Mouse (Mus musculus): ENCODE results near the gene Sec22c. TPM values are rescaled to one million over a fixed set of nuclear protein-coding genes. Genes with fewer than 3 reads are reported as not detected.

The Sec22c gene
- polyA plus RNA-seq, 1 experiment from 2014 or later: 25.9 TPM

DNA sequence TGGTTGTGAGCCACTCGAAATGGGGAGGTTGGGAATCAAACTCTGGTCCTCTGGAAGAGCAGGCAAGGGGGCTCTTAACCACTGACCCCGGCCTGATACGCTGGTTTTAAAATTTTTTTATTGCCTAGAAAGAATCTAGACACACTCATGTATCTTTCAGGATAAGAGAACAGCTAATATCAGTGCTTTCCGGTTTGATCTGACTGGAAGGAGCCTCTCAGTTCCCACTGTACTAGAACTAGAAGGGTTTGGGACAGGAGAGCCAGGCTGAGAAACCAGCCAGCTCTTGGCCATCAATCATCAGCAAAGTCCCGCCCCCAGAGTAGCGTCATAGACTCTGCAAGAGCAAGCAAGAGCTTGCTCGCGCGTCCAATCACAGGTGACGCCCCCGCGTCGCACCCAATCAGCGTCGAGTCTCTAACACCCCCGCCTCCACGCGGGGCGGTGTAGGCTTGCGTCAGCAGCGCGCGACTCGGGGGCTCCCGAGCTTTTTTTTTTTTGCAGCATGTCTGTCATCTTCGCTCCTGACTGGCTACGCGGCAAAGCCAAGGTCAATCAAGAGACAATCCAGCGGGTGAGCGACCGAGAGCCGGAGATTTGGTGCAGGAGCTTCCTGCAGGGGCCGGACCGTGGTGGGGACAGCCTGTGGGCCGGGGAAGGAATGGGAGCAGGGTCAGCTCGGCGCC lies 4.8 kb upstream of the Sec22c start, which contains the start of gene Ss18l2:
Gene Ss18l2 (plus strand): TSS at position 432 of the 686 bp plus-strand sequence.
- H3K9me3 ChIP-seq (replicated peaks): no peaks in the 10 kb centered on the region
- peak within 1 kb of the TSS; percentile 80 for H3K9ac ChIP-seq
- peak within 1 kb of the TSS; percentile 94 for H3K27ac ChIP-seq
- ATAC-seq (ENCODE audit: low FRiP score): peak; percentile 99
- H3K4me1 ChIP-seq: peaks cover 32% of the 10 kb centered on the region
- peaks cover 12% of the 10 kb centered on the region for H3K36me3 ChIP-seq
- H3K27me3 ChIP-seq: 0 out of 2 replicates have a peak, but pooled peaks cover 3% of the 10 kb centered on the region
- H3K4me2 ChIP-seq (replicated peaks): peak within 1 kb of the TSS; percentile 78
- WGBS: 5% methylated on average over 37 of the region's 37 CpGs
- H3K4me3 ChIP-seq: peak within 1 kb of the TSS; percentile 88

GRCm38 (mm10) chr9:121708506-121709486 lies 3.5 kb upstream of the Sec22c start:
- H3K4me3 ChIP-seq: no peak overlapping the region
- peaks cover 12% of the 10 kb centered on the region for H3K36me3 ChIP-seq
- no peak overlapping the region for H3K27ac ChIP-seq
- no peak overlapping the region for H3K4me2 ChIP-seq (replicated peaks)
- 0 out of 2 replicates have a peak, but pooled peaks cover 3% of the 10 kb centered on the region for H3K27me3 ChIP-seq
- peak overlapping the region; percentile 35; the same call in 1 of the 2 replicates for H3K9ac ChIP-seq
- no peak for ATAC-seq (ENCODE audit: low FRiP score)
- peaks cover 39% of the 10 kb centered on the region for H3K4me1 ChIP-seq
- no peaks in the 10 kb centered on the region for H3K9me3 ChIP-seq (replicated peaks)
- WGBS: 69% methylated on average over 7 of the region's 7 CpGs

DNA sequence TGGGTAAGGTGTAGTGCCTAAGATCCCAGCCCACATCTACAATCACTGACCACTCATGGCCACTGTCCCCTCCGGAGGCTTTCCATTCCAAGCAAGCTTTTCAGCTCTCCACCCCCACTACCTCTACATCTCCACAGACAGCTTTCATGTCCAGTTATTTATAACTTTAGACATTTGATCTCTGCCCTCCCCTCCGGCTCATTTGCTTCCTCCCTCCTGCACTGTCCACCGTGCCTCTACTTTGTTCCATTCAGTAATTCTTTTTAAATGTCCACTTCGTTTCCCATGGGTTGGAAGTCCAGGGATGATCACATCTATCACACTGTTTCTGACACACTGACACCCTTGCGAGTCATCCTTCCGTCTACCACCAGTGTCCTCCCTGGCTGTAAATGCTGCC lies 2.5 kb upstream of the Sec22c start:
- WGBS: 68% methylated on average over 6 of the region's 6 CpGs
- no peak overlapping the region for H3K4me2 ChIP-seq (replicated peaks)
- peaks cover 48% of the 10 kb centered on the region for H3K4me1 ChIP-seq
- H3K9ac ChIP-seq: no peak overlapping the region
- H3K36me3 ChIP-seq: peaks cover 2% of the 10 kb centered on the region
- H3K27ac ChIP-seq: no peak overlapping the region
- ATAC-seq (ENCODE audit: low FRiP score): no peak
- no peaks in the 10 kb centered on the region for H3K9me3 ChIP-seq (replicated peaks)
- H3K27me3 ChIP-seq: 0 out of 2 replicates have a peak, but pooled peaks cover 3% of the 10 kb centered on the region
- no peak overlapping the region for H3K4me3 ChIP-seq

- Histone ChIP-seq H3K9ac (no peak overlapping the region), H3K27ac (no peak overlapping the region), H3K9me3 (replicated peaks) (no peaks in the 10 kb centered on the region), H3K36me3 (no peaks in the 10 kb centered on the region), H3K27me3 (0 out of 2 replicates have a peak, but pooled peaks cover 3% of the 10 kb centered on the region), H3K4me1 (peaks cover 39% of the 10 kb centered on the region), H3K4me3 (no peak overlapping the region), H3K4me2 (replicated peaks) (no peak overlapping the region)
- ATAC-seq (ENCODE audit: low FRiP score): no peak
- WGBS: 83% methylated on average over 6 of the region's 6 CpGs
Observed at GRCm38 (mm10) chr9:121706029-121706675, 862 bp upstream of the Sec22c start.

GRCm38 (mm10) chr9:121704261-121704645 lies 1.0 kb downstream of the Sec22c start:
- peaks cover 31% of the 10 kb centered on the region for H3K4me1 ChIP-seq
- WGBS: 37% methylated on average over 11 of the region's 11 CpGs
- H3K27me3 ChIP-seq: 0 out of 2 replicates have a peak, but pooled peaks cover 3% of the 10 kb centered on the region
- H3K4me3 ChIP-seq: peak overlapping the region; percentile 83
- no peak for ATAC-seq (ENCODE audit: low FRiP score)
- H3K27ac ChIP-seq: peak overlapping the region; percentile 79; the same call in 1 of the 2 replicates
- H3K9ac ChIP-seq: peak overlapping the region; percentile 86
- peaks cover 11% of the 10 kb centered on the region for H3K36me3 ChIP-seq
- H3K9me3 ChIP-seq (replicated peaks): no peaks in the 10 kb centered on the region
- H3K4me2 ChIP-seq (replicated peaks): peak overlapping the region; percentile 93

GRCm38 (mm10) chr9:121697150-121698049 lies 7.9 kb downstream of the Sec22c start:
- H3K9me3 ChIP-seq (replicated peaks): 0 out of 2 replicates have a peak, but pooled peaks cover 5% of the 10 kb centered on the region
- ATAC-seq (ENCODE audit: low FRiP score): no peak
- no peak overlapping the region for H3K4me3 ChIP-seq
- no peaks in the 10 kb centered on the region for H3K27me3 ChIP-seq
- peaks cover 4% of the 10 kb centered on the region; the same call in 1 of the 2 replicates for H3K4me1 ChIP-seq
- no peak overlapping the region for H3K4me2 ChIP-seq (replicated peaks)
- peaks cover 53% of the 10 kb centered on the region for H3K36me3 ChIP-seq
- no peak overlapping the region for H3K27ac ChIP-seq
- 96% methylated on average over 1 of the region's 1 CpGs for WGBS
- H3K9ac ChIP-seq: no peak overlapping the region

DNA sequence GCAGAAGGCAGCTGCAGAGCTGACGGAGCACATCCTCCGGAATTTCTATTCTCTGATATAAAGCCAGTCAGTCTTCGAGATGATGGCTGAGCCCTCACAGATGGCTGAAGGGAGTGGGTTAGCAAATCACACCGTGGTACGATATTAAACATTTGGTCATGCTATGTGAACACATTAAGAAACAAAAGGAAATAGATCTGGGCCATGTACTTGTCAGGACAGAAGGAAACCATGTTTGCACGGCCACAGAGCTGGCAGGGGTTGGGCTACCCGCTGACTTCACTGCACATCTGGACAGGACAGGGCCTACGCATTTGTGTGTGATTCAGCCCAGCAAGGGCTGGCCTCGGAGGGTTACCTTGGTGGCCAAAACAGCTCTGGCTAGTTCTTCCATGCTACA lies 8.7 kb downstream of the Sec22c start:
- Histone ChIP-seq H3K4me2 (replicated peaks) (no peak overlapping the region), H3K27ac (no peak overlapping the region), H3K4me3 (no peak overlapping the region), H3K27me3 (no peaks in the 10 kb centered on the region), H3K9me3 (replicated peaks) (0 out of 2 replicates have a peak, but pooled peaks cover 5% of the 10 kb centered on the region), H3K4me1 (peaks cover 2% of the 10 kb centered on the region; the same call in 1 of the 2 replicates), H3K9ac (no peak overlapping the region), H3K36me3 (peaks cover 58% of the 10 kb centered on the region)
- no peak for ATAC-seq (ENCODE audit: low FRiP score)
- WGBS: 91% methylated on average over 9 of the region's 9 CpGs

DNA sequence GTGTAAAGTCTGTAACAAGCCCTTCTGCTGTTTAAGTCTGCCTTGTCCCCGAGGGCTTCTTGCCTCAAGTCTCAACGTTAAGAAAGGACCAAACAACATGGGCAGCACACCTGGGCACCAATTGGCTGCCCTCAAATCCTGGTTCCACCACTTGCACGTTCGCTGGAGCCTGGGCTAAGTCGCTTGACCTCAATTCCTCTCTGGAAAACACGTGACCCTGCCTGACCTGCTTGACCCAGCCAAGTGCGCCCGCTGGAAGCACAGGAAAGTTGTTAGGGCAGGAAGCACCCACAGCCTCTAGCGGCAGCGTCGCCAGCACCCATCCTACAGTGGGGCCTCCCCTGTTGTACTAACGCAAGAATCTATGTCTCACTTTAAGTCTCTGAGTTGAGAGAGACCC lies 10.6 kb downstream of the Sec22c start:
- no peak overlapping the region for H3K4me3 ChIP-seq
- 0 out of 2 replicates have a peak, but pooled peaks cover 5% of the 10 kb centered on the region for H3K9me3 ChIP-seq (replicated peaks)
- H3K27ac ChIP-seq: no peak overlapping the region
- H3K36me3 ChIP-seq: peaks cover 60% of the 10 kb centered on the region
- 71% methylated on average over 12 of the region's 12 CpGs for WGBS
- peaks cover 18% of the 10 kb centered on the region for H3K4me1 ChIP-seq
- ATAC-seq (ENCODE audit: low FRiP score): no peak
- no peak overlapping the region for H3K9ac ChIP-seq
- H3K27me3 ChIP-seq: no peaks in the 10 kb centered on the region
- no peak overlapping the region for H3K4me2 ChIP-seq (replicated peaks)

DNA sequence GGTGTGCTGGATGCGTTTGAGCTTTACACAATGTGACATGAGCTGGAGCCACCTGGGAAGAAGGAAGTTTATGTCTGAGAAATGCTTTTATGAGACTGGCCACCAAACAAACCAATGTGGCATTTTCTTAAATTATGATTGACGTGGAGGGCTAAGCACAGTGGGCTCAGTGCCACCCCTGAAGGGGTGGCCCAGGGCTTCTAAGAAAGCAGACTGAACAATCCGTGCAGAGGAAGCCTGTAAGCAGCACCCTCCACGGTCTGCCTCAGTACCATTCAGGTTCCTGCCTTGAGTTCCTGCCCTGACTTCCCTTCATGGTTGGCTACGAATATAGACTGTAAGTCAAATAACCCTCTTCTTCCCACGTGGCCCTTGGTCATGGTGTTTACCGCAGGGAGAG lies 14.6 kb downstream of the Sec22c start:
- Histone ChIP-seq H3K9ac (no peak overlapping the region), H3K27me3 (no peaks in the 10 kb centered on the region), H3K9me3 (replicated peaks) (no peaks in the 10 kb centered on the region), H3K36me3 (peaks cover 69% of the 10 kb centered on the region), H3K4me2 (replicated peaks) (peak overlapping the region; percentile 37), H3K4me1 (peaks cover 20% of the 10 kb centered on the region), H3K27ac (peak overlapping the region; percentile 89), H3K4me3 (no peak overlapping the region)
- 81% methylated on average over 7 of the region's 7 CpGs for WGBS
- ATAC-seq (ENCODE audit: low FRiP score): peak; percentile 57

DNA sequence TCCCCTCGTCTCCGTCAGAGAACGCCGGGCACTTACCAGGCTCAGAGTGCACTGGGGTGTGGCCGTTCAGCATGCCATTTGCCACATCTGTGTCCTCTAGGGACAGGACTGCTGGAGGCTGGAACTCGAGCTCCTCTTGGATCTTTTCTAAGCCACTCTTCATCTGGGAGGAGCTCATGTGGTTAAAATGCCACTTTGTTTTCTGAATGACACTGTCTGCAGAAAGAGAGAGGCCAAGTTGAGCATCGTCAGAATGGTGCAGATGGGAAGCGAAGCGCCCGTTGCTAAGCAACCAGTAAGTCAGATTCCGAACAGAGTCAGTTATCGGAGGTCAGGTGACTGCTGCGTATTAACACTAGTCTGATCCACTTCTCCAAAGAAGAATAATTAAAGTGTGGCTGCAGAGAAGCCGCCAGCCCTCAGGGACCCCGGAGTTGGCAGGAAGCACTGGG lies 15.1 kb downstream of the Sec22c start:
- peak overlapping the region; percentile 4; the same call in 1 of the 2 replicates for H3K4me3 ChIP-seq
- peak overlapping the region; percentile 37 for H3K4me2 ChIP-seq (replicated peaks)
- H3K27me3 ChIP-seq: no peaks in the 10 kb centered on the region
- 35% methylated on average over 15 of the region's 15 CpGs for WGBS
- H3K27ac ChIP-seq: peak overlapping the region; percentile 89
- no peaks in the 10 kb centered on the region for H3K9me3 ChIP-seq (replicated peaks)
- H3K4me1 ChIP-seq: peaks cover 20% of the 10 kb centered on the region
- no peak overlapping the region for H3K9ac ChIP-seq
- peaks cover 71% of the 10 kb centered on the region for H3K36me3 ChIP-seq
- ATAC-seq (ENCODE audit: low FRiP score): peak; percentile 90

- H3K4me1 ChIP-seq: peaks cover 4% of the 10 kb centered on the region
- no peaks in the 10 kb centered on the region for H3K27me3 ChIP-seq
- no peak overlapping the region for H3K4me3 ChIP-seq
- H3K9ac ChIP-seq: no peak overlapping the region
- no peak overlapping the region for H3K4me2 ChIP-seq (replicated peaks)
- H3K9me3 ChIP-seq (replicated peaks): no peaks in the 10 kb centered on the region
- no peak overlapping the region for H3K27ac ChIP-seq
- peaks cover 65% of the 10 kb centered on the region for H3K36me3 ChIP-seq
- 83% methylated on average over 7 of the region's 7 CpGs for WGBS
- ATAC-seq (ENCODE audit: low FRiP score): no peak
Observed at GRCm38 (mm10) chr9:121684702-121685101, 20.6 kb downstream of the Sec22c start.
